Mouse (Mus musculus): ENCODE measurements around the gene Nsf. TPM values are rescaled to one million over a fixed set of nuclear protein-coding genes. Genes with fewer than 3 reads are reported as not detected.

Gene Nsf
- polyA plus RNA-seq, 1 experiment: 0.27 TPM

- no peaks in the 10 kb centered on the region for H3K4me1 ChIP-seq (ENCODE audit: control insufficient read depth)
- H3K9me3 ChIP-seq (ENCODE audit: control insufficient read depth, low read length): peaks cover 5% of the 10 kb centered on the region; the same call in 1 of the 2 replicates
- H3K4me3 ChIP-seq (replicated peaks): no peak overlapping the region
- H3K36me3 ChIP-seq (ENCODE audit: control insufficient read depth): no peaks in the 10 kb centered on the region
- H3K27me3 ChIP-seq (ENCODE audit: control insufficient read depth): peaks cover 17% of the 10 kb centered on the region
- no peak for TF ChIP-seq TAL1 (IDR thresholded peaks at IDR 0.05; ENCODE audit: low read length)
- no peak for TF ChIP-seq GATA1 (IDR thresholded peaks at IDR 0.05; ENCODE audit: low read length)
Measured at GRCm38 (mm10) chr11:103801128-103801527, 152.7 kb downstream of the Nsf start.

- Histone ChIP-seq H3K27me3 (ENCODE audit: control insufficient read depth) (peaks cover 15% of the 10 kb centered on the region), H3K36me3 (ENCODE audit: control insufficient read depth) (no peaks in the 10 kb centered on the region), H3K4me3 (replicated peaks) (no peak overlapping the region), H3K4me1 (ENCODE audit: control insufficient read depth) (no peaks in the 10 kb centered on the region), H3K9me3 (ENCODE audit: control insufficient read depth, low read length) (no peaks in the 10 kb centered on the region)
- TF ChIP-seq GATA1 (IDR thresholded peaks at IDR 0.05; ENCODE audit: low read length) (no peak), TAL1 (IDR thresholded peaks at IDR 0.05; ENCODE audit: low read length) (no peak)
Measured at GRCm38 (mm10) chr11:103789951-103790350, 163.9 kb downstream of the Nsf start.

- Histone ChIP-seq H3K4me1 (ENCODE audit: control insufficient read depth) (no peaks in the 10 kb centered on the region), H3K27me3 (ENCODE audit: control insufficient read depth) (peaks cover 24% of the 10 kb centered on the region), H3K36me3 (ENCODE audit: control insufficient read depth) (no peaks in the 10 kb centered on the region), H3K9me3 (ENCODE audit: control insufficient read depth, low read length) (no peaks in the 10 kb centered on the region), H3K4me3 (replicated peaks) (no peak overlapping the region)
- TF ChIP-seq TAL1 (IDR thresholded peaks at IDR 0.05; ENCODE audit: low read length): no peak
- no peak for TF ChIP-seq GATA1 (IDR thresholded peaks at IDR 0.05; ENCODE audit: low read length)
Measured at GRCm38 (mm10) chr11:103780152-103780551, 173.7 kb downstream of the Nsf start.

- H3K4me1 ChIP-seq (ENCODE audit: control insufficient read depth): no peaks in the 10 kb centered on the region
- peaks cover 82% of the 10 kb centered on the region for H3K27me3 ChIP-seq (ENCODE audit: control insufficient read depth)
- no peak overlapping the region for H3K4me3 ChIP-seq (replicated peaks)
Measured at GRCm38 (mm10) chr11:103774228-103774530, 179.7 kb downstream of the Nsf start.

GRCm38 (mm10) chr11:103773387-103774227 lies 180.2 kb downstream of the Nsf start, which contains the start of gene Wnt3:
Gene Wnt3, plus strand, starts transcription at chr11:103774150.
- peaks cover 2% of the 10 kb centered on the region; the same call in 1 of the 2 replicates for H3K9me3 ChIP-seq (ENCODE audit: control insufficient read depth, low read length)
- H3K4me3 ChIP-seq (replicated peaks): no peak within 1 kb of the TSS
- TF ChIP-seq GATA1 (IDR thresholded peaks at IDR 0.05; ENCODE audit: low read length) (no peak), TAL1 (IDR thresholded peaks at IDR 0.05; ENCODE audit: low read length) (no peak)
- no peaks in the 10 kb centered on the region for H3K4me1 ChIP-seq (ENCODE audit: control insufficient read depth)
- no peaks in the 10 kb centered on the region for H3K36me3 ChIP-seq (ENCODE audit: control insufficient read depth)
- H3K27me3 ChIP-seq (ENCODE audit: control insufficient read depth): peaks cover 83% of the 10 kb centered on the region

More at GRCm38 (mm10) chr11:103774228-103774530, 179.7 kb downstream of the Nsf start:
- Histone ChIP-seq H3K36me3 (ENCODE audit: control insufficient read depth) (no peaks in the 10 kb centered on the region), H3K9me3 (ENCODE audit: control insufficient read depth, low read length) (peaks cover 2% of the 10 kb centered on the region; the same call in 1 of the 2 replicates)
- TF ChIP-seq TAL1 (IDR thresholded peaks at IDR 0.05; ENCODE audit: low read length) (no peak), GATA1 (IDR thresholded peaks at IDR 0.05; ENCODE audit: low read length) (no peak)

- H3K4me3 ChIP-seq (replicated peaks): no peak overlapping the region
- no peak for TF ChIP-seq TAL1 (IDR thresholded peaks at IDR 0.05; ENCODE audit: low read length)
- no peak for TF ChIP-seq GATA1 (IDR thresholded peaks at IDR 0.05; ENCODE audit: low read length)
- peaks cover 2% of the 10 kb centered on the region; the same call in 1 of the 2 replicates for H3K9me3 ChIP-seq (ENCODE audit: control insufficient read depth, low read length)
- no peaks in the 10 kb centered on the region for H3K36me3 ChIP-seq (ENCODE audit: control insufficient read depth)
- no peaks in the 10 kb centered on the region for H3K4me1 ChIP-seq (ENCODE audit: control insufficient read depth)
- H3K27me3 ChIP-seq (ENCODE audit: control insufficient read depth): peaks cover 84% of the 10 kb centered on the region
Measured at GRCm38 (mm10) chr11:103772505-103773386, 181.1 kb downstream of the Nsf start.

Other genes starting within 250 kb of the Nsf start
- not detected in 2 replicates for gene Wnt9b, start 204.2 kb downstream of the Nsf start, polyA plus RNA-seq (2012)
- not detected in 2 replicates for gene Wnt3, start 179.9 kb downstream of the Nsf start, polyA plus RNA-seq (2012)
- gene Arf2, start 12.7 kb upstream of the Nsf start, polyA plus RNA-seq (2012): 0.44 and 0.71 TPM in 2 replicates
- gene Crhr1, start 178.8 kb upstream of the Nsf start, polyA plus RNA-seq (2012): not detected in 2 replicates
- gene Sppl2c, start 232.3 kb upstream of the Nsf start, polyA plus RNA-seq (2012): not detected in 2 replicates

All from erythroblast, embryonic 14.5 days (primary cell).